In genomic region chr2:112284363-112285030, GRCm38 (mm10) we compare ENCODE assay signal across 8 mouse cellular contexts. TPM values are rescaled to one million over a fixed set of nuclear protein-coding genes. Genes with fewer than 3 reads are reported as not detected.
DNase-seq lines count a peak whose midpoint lies in the region; ATAC-seq and TF ChIP-seq lines count a peak whose summit lies in the region.

No protein-coding gene starts in this region.

- TF ChIP-seq CTCF in ES-Bruce4 (IDR thresholded peaks at IDR 0.05; ENCODE audit: low read depth, low read length) = no peak

- ATAC-seq in forebrain, embryonic 15.5 days (replicated peaks) = peak; percentile 91
- peak; percentile 93 for ATAC-seq in hindbrain, embryonic 11.5 days (ENCODE audit: low FRiP score)
- peak; percentile 37; the same call in 1 of the 2 replicates for ATAC-seq in limb, embryonic 14.5 days (ENCODE audit: low FRiP score, low read depth)
- peak; percentile 76; the same call in 1 of the 2 replicates for ATAC-seq in midbrain, embryonic 14.5 days (ENCODE audit: low FRiP score, low TSS enrichment)

- peak overlapping the region; percentile 77 for H3K4me2 ChIP-seq in forebrain, embryonic 15.5 days (replicated peaks)
- H3K4me2 ChIP-seq in hindbrain, embryonic 11.5 days (replicated peaks; ENCODE audit: low read depth, low read length) = peak overlapping the region; percentile 85
- peak overlapping the region; percentile 70 for H3K4me2 ChIP-seq in limb, embryonic 14.5 days (replicated peaks; ENCODE audit: low read depth, low read length, severe bottlenecking)
- H3K4me2 ChIP-seq in midbrain, embryonic 14.5 days (ENCODE audit: low read length) = peak overlapping the region; percentile 81

- no peak for TF ChIP-seq POLR2A in ES-Bruce4 (IDR thresholded peaks at IDR 0.05; ENCODE audit: insufficient read depth, low read length)
- TF ChIP-seq POLR2A in limb, embryonic 14.5 days (IDR thresholded peaks at IDR 0.05; ENCODE audit: borderline replicate concordance, extremely low read depth, insufficient read depth, insufficient read length) = no peak

- DNase-seq in adrenal gland, postnatal 10 days = peak; percentile 75
- DNase-seq in hindbrain, embryonic 11.5 days (ENCODE audit: low spot score) = peak; percentile 77
- DNase-seq in limb, embryonic 14.5 days (ENCODE audit: low spot score) = peak; percentile 67
- peak; percentile 82 for DNase-seq in midbrain, embryonic 14.5 days
- DNase-seq in urinary bladder, postnatal 14 days (ENCODE audit: low spot score) = peak; percentile 72
- DNase-seq in right cerebral cortex, postnatal 10 days (ENCODE audit: low spot score in 2 of 2) = no peak

- peak overlapping the region; percentile 58 for H3K4me3 ChIP-seq in ES-Bruce4 (ENCODE audit: low read depth, low read length)
- H3K4me3 ChIP-seq in forebrain, embryonic 15.5 days = peak overlapping the region; percentile 40
- peak overlapping the region; percentile 35 for H3K4me3 ChIP-seq in hindbrain, embryonic 11.5 days (ENCODE audit: low read depth, low read length)
- H3K4me3 ChIP-seq in limb, embryonic 14.5 days (replicated peaks; ENCODE audit: low read length) = peak overlapping the region; percentile 40
- peak overlapping the region; percentile 39 for H3K4me3 ChIP-seq in midbrain, embryonic 14.5 days (replicated peaks; ENCODE audit: low read depth, low read length)

- H3K4me1 ChIP-seq in ES-Bruce4 (ENCODE audit: control insufficient read depth, insufficient read depth, low read length) = no peaks in the 10 kb centered on the region
- peaks cover 12% of the 10 kb centered on the region for H3K4me1 ChIP-seq in forebrain, embryonic 15.5 days
- no peaks in the 10 kb centered on the region for H3K4me1 ChIP-seq in hindbrain, embryonic 11.5 days (replicated peaks; ENCODE audit: control insufficient read depth, insufficient read depth, low read length)
- H3K4me1 ChIP-seq in limb, embryonic 14.5 days (ENCODE audit: control insufficient read depth, insufficient read depth, low read length) = peaks cover 6% of the 10 kb centered on the region; the same call in 1 of the 2 replicates
- peaks cover 11% of the 10 kb centered on the region for H3K4me1 ChIP-seq in midbrain, embryonic 14.5 days (ENCODE audit: control insufficient read depth, insufficient read depth, low read length)

- peak overlapping the region; percentile 51; the same call in 1 of the 2 replicates for H3K27ac ChIP-seq in ES-Bruce4 (ENCODE audit: insufficient read depth, low read length)
- no peak overlapping the region for H3K27ac ChIP-seq in forebrain, embryonic 15.5 days (replicated peaks)
- H3K27ac ChIP-seq in hindbrain, embryonic 11.5 days (ENCODE audit: low read depth, low read length) = no peak overlapping the region
- no peak overlapping the region for H3K27ac ChIP-seq in limb, embryonic 14.5 days (replicated peaks; ENCODE audit: low read depth, low read length)
- no peak overlapping the region for H3K27ac ChIP-seq in midbrain, embryonic 14.5 days (replicated peaks; ENCODE audit: low read depth, low read length)

- no peaks in the 10 kb centered on the region for H3K36me3 ChIP-seq in ES-Bruce4 (ENCODE audit: control insufficient read depth, insufficient read depth, low read length, poor library complexity, severe bottlenecking)
- no peaks in the 10 kb centered on the region for H3K36me3 ChIP-seq in forebrain, embryonic 15.5 days
- no peaks in the 10 kb centered on the region for H3K36me3 ChIP-seq in hindbrain, embryonic 11.5 days (ENCODE audit: control insufficient read depth, insufficient read depth, low read length)
- H3K36me3 ChIP-seq in limb, embryonic 14.5 days (ENCODE audit: control insufficient read depth, insufficient read depth, low read length) = no peaks in the 10 kb centered on the region
- H3K36me3 ChIP-seq in midbrain, embryonic 14.5 days (ENCODE audit: control insufficient read depth, insufficient read depth, low read length) = no peaks in the 10 kb centered on the region

- peak; percentile 80 for TF ChIP-seq EP300 in ES-Bruce4 (IDR thresholded peaks at IDR 0.05; ENCODE audit: insufficient read depth, low read depth, low read length)

- H3K9me3 ChIP-seq in ES-Bruce4 (replicated peaks; ENCODE audit: control insufficient read depth, insufficient read depth, low read length, poor library complexity, severe bottlenecking) = no peaks in the 10 kb centered on the region
- H3K9me3 ChIP-seq in forebrain, embryonic 15.5 days = no peaks in the 10 kb centered on the region
- H3K9me3 ChIP-seq in hindbrain, embryonic 11.5 days (ENCODE audit: control insufficient read depth, low read length) = no peaks in the 10 kb centered on the region
- no peaks in the 10 kb centered on the region for H3K9me3 ChIP-seq in limb, embryonic 14.5 days (ENCODE audit: control insufficient read depth, low read length)
- H3K9me3 ChIP-seq in midbrain, embryonic 14.5 days (ENCODE audit: control insufficient read depth, low read length) = no peaks in the 10 kb centered on the region

- H3K27me3 ChIP-seq in ES-Bruce4 (ENCODE audit: control insufficient read depth, insufficient read depth, low read length, poor library complexity, severe bottlenecking) = no peaks in the 10 kb centered on the region
- no peaks in the 10 kb centered on the region for H3K27me3 ChIP-seq in forebrain, embryonic 15.5 days
- H3K27me3 ChIP-seq in hindbrain, embryonic 11.5 days (ENCODE audit: control insufficient read depth, insufficient read depth, low read length) = no peaks in the 10 kb centered on the region
- no peaks in the 10 kb centered on the region for H3K27me3 ChIP-seq in limb, embryonic 14.5 days (ENCODE audit: control insufficient read depth, insufficient read depth, low read length)
- no peaks in the 10 kb centered on the region for H3K27me3 ChIP-seq in midbrain, embryonic 14.5 days (ENCODE audit: control insufficient read depth, insufficient read depth, low read length)

- H3K9ac ChIP-seq in ES-Bruce4 (ENCODE audit: low read depth, poor library complexity, severe bottlenecking) = peak overlapping the region; percentile 79
- H3K9ac ChIP-seq in forebrain, embryonic 15.5 days (replicated peaks) = peak overlapping the region; percentile 51
- peak overlapping the region; percentile 67 for H3K9ac ChIP-seq in hindbrain, embryonic 11.5 days (ENCODE audit: low read depth, low read length)
- H3K9ac ChIP-seq in limb, embryonic 14.5 days (ENCODE audit: low read depth, low read length, severe bottlenecking) = peak overlapping the region; percentile 53
- H3K9ac ChIP-seq in midbrain, embryonic 14.5 days (replicated peaks; ENCODE audit: low read length) = peak overlapping the region; percentile 51

- WGBS in forebrain, embryonic 15.5 days = 1% methylated on average over 21 of the region's 21 CpGs
- WGBS in hindbrain, embryonic 11.5 days = 2% methylated on average over 21 of the region's 21 CpGs
- WGBS in limb, embryonic 14.5 days = 3% methylated on average over 21 of the region's 21 CpGs
- 3% methylated on average over 21 of the region's 21 CpGs for WGBS in midbrain, embryonic 14.5 days

RNA-seq across cellular contexts. Expression of gene Gm21985, which starts 18.4 kb away (rescaled TPM):
- 2.2 and 2.3 TPM in 2 replicates for polyA plus RNA-seq in ES-Bruce4 (2011; ENCODE audit: insufficient read depth, insufficient read length, low read depth, missing spikeins)
- total RNA-seq in adrenal gland, postnatal 10 days (2021) = under 1 TPM in 1 of 2 experiments, not detected in 1; 0.54 TPM
- polyA plus RNA-seq in forebrain, embryonic 15.5 days (2015; fragmentation: Nextera tagmentation; extraction: Ambion mirVana) = 0.06 TPM in 1 of 2 replicates, not detected in the other
- not detected in 2 replicates for polyA plus RNA-seq in hindbrain, embryonic 11.5 days (2014; fragmentation: Nextera tagmentation; extraction: Ambion mirVana)
- polyA plus RNA-seq in limb, embryonic 14.5 days (2012; rRNA removed) = 0.03 TPM in 1 of 2 replicates, not detected in the other
- not detected in 2 replicates for polyA plus RNA-seq in limb, embryonic 14.5 days (2014; fragmentation: Nextera tagmentation; extraction: Ambion mirVana)
- polyA plus RNA-seq in midbrain, embryonic 14.5 days (2014; fragmentation: Nextera tagmentation; extraction: Ambion mirVana) = not detected in 2 replicates

RNA-seq across cellular contexts. Expression of gene Slc12a6, which starts 18.9 kb away (rescaled TPM):
- 31.9 and 32.2 TPM in 2 replicates for polyA plus RNA-seq in ES-Bruce4 (2011; ENCODE audit: insufficient read depth, insufficient read length, low read depth, missing spikeins)
- total RNA-seq in adrenal gland, postnatal 10 days (2021) = 10 to 100 TPM; 33.1 to 43.7 TPM
- polyA plus RNA-seq in forebrain, embryonic 15.5 days (2015; fragmentation: Nextera tagmentation; extraction: Ambion mirVana) = 15.6 and 16.9 TPM in 2 replicates
- 13.7 and 14.2 TPM in 2 replicates for polyA plus RNA-seq in hindbrain, embryonic 11.5 days (2014; fragmentation: Nextera tagmentation; extraction: Ambion mirVana)
- polyA plus RNA-seq in limb, embryonic 14.5 days (2012; rRNA removed) = 32.5 TPM in 2 replicates
- 14.1 and 15.4 TPM in 2 replicates for polyA plus RNA-seq in limb, embryonic 14.5 days (2014; fragmentation: Nextera tagmentation; extraction: Ambion mirVana)
- 18.6 and 25.9 TPM in 2 replicates for polyA plus RNA-seq in midbrain, embryonic 14.5 days (2014; fragmentation: Nextera tagmentation; extraction: Ambion mirVana)

RNA-seq across cellular contexts. Expression of gene Nop10, which starts 22.8 kb away (rescaled TPM):
- polyA plus RNA-seq in ES-Bruce4 (2011; ENCODE audit: insufficient read depth, insufficient read length, low read depth, missing spikeins) = 129 and 130 TPM in 2 replicates
- total RNA-seq in adrenal gland, postnatal 10 days (2021) = 100 to 1,000 TPM; 121 to 126 TPM
- 164 and 187 TPM in 2 replicates for polyA plus RNA-seq in forebrain, embryonic 15.5 days (2015; fragmentation: Nextera tagmentation; extraction: Ambion mirVana)
- polyA plus RNA-seq in hindbrain, embryonic 11.5 days (2014; fragmentation: Nextera tagmentation; extraction: Ambion mirVana) = 148 and 163 TPM in 2 replicates
- 147 and 150 TPM in 2 replicates for polyA plus RNA-seq in limb, embryonic 14.5 days (2012; rRNA removed)
- 193 and 210 TPM in 2 replicates for polyA plus RNA-seq in limb, embryonic 14.5 days (2014; fragmentation: Nextera tagmentation; extraction: Ambion mirVana)
- polyA plus RNA-seq in midbrain, embryonic 14.5 days (2014; fragmentation: Nextera tagmentation; extraction: Ambion mirVana) = 136 and 182 TPM in 2 replicates

RNA-seq across cellular contexts. Expression of gene Nutm1, which starts 25.4 kb away (rescaled TPM):
- polyA plus RNA-seq in ES-Bruce4 (2011; ENCODE audit: insufficient read depth, insufficient read length, low read depth, missing spikeins) = not detected in 2 replicates
- total RNA-seq in adrenal gland, postnatal 10 days (2021) = not detected
- 0.04 TPM in 1 of 2 replicates, not detected in the other for polyA plus RNA-seq in forebrain, embryonic 15.5 days (2015; fragmentation: Nextera tagmentation; extraction: Ambion mirVana)
- polyA plus RNA-seq in hindbrain, embryonic 11.5 days (2014; fragmentation: Nextera tagmentation; extraction: Ambion mirVana) = 0.05 and 0.07 TPM in 2 replicates
- not detected in 2 replicates for polyA plus RNA-seq in limb, embryonic 14.5 days (2012; rRNA removed)
- not detected in 2 replicates for polyA plus RNA-seq in limb, embryonic 14.5 days (2014; fragmentation: Nextera tagmentation; extraction: Ambion mirVana)
- polyA plus RNA-seq in midbrain, embryonic 14.5 days (2014; fragmentation: Nextera tagmentation; extraction: Ambion mirVana) = 0.05 TPM in 1 of 2 replicates, not detected in the other

RNA-seq across cellular contexts. Expression of gene Lpcat4, which starts 45.2 kb away (rescaled TPM):
- polyA plus RNA-seq in ES-Bruce4 (2011; ENCODE audit: insufficient read depth, insufficient read length, low read depth, missing spikeins) = 33.4 and 35.4 TPM in 2 replicates
- total RNA-seq in adrenal gland, postnatal 10 days (2021) = 1 to 10 TPM; 8.4 to 9.5 TPM
- polyA plus RNA-seq in forebrain, embryonic 15.5 days (2015; fragmentation: Nextera tagmentation; extraction: Ambion mirVana) = 13.4 and 15.2 TPM in 2 replicates
- 9.7 and 10.1 TPM in 2 replicates for polyA plus RNA-seq in hindbrain, embryonic 11.5 days (2014; fragmentation: Nextera tagmentation; extraction: Ambion mirVana)
- polyA plus RNA-seq in limb, embryonic 14.5 days (2012; rRNA removed) = 39.9 and 64.6 TPM in 2 replicates
- 19.7 and 20.9 TPM in 2 replicates for polyA plus RNA-seq in limb, embryonic 14.5 days (2014; fragmentation: Nextera tagmentation; extraction: Ambion mirVana)
- 13.9 and 18.7 TPM in 2 replicates for polyA plus RNA-seq in midbrain, embryonic 14.5 days (2014; fragmentation: Nextera tagmentation; extraction: Ambion mirVana)

Comparison
In these comparisons a context has a peak if more than half of its experiments do, and no peak if none do; other contexts are left out.
1. DNase-seq: peak in adrenal gland, postnatal 10 days (single experiment), hindbrain, embryonic 11.5 days (single experiment), limb, embryonic 14.5 days (single experiment), midbrain, embryonic 14.5 days (single experiment) and urinary bladder, postnatal 14 days (single experiment); none in right cerebral cortex, postnatal 10 days (0 of 2).
2. ATAC-seq: peak in every context shown above with its lines; median percentile 93 in hindbrain, embryonic 11.5 days; 91 in forebrain, embryonic 15.5 days; 76 in midbrain, embryonic 14.5 days; 37 in limb, embryonic 14.5 days.
3. Peak in every context shown above with its lines, with median percentiles within 50 percentile points of each other: H3K4me3 ChIP-seq, H3K9ac ChIP-seq and H3K4me2 ChIP-seq.